Mouse (Mus musculus) MEL-GATA-1-ER (cell line): ENCODE measurements around the gene Six5.

Experiments used
- DNase-seq: peaks from one replicate; pipeline ENCODE4 v3.0.0-alpha.2; 2012; ENCODE audit warnings: low read depth; ENCODE audit errors: extremely low read depth

Gene Six5

GRCm38 (mm10) chr7:19075723-19076585 is 18.4 kb upstream of the Six5 start, which contains the start of gene Dmwd:
Gene Dmwd, plus strand, starts transcription at chr7:19076227.
- DNase-seq, result peak; percentile 87

DNA sequence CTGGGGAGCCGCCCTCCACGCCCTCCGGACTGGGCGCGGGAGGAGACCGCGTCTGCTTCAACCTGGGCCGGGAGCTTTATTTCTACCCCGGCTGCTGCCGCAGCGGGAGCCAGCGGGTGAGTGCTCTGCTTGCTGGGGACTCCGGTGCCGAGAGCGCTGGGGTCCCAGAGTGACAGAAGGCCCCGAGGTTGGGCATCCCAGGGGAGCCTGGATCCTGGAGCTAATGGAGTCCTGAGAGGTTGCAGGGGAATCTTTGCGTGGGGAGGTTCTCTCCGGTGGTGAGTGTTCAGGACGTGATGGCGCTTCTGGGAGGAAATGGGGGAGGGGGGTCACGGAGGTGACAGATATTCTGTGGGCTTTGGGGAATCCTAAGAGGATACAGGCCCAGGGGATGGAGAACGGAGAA is 17.8 kb upstream of the Six5 start:
- no peak for DNase-seq

GRCm38 (mm10) chr7:19077761-19078160 is 16.6 kb upstream of the Six5 start:
- peak; percentile 78 for DNase-seq

DNA sequence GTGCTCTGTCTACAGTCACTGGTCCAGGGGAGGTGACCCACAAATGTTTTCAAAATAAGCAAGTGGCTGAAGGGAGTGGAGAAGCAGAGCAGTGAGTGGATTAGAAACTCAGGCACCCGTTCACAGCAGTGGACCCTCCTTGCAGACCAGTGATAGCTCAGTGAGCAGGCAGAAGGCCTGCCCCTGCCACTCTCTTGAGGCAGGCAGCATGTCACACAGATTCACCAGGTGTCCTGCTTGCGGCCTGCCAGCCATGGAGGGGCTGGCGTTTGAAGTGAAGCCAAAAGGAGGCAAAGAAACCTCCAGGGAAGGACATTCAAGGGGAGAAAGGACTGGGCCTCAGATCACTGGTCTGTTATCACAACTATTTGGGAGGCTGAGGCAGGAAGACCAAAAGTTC is 15.7 kb upstream of the Six5 start:
- DNase-seq, result no peak

GRCm38 (mm10) chr7:19080451-19080950 is 13.9 kb upstream of the Six5 start:
- DNase-seq, result no peak

DNA sequence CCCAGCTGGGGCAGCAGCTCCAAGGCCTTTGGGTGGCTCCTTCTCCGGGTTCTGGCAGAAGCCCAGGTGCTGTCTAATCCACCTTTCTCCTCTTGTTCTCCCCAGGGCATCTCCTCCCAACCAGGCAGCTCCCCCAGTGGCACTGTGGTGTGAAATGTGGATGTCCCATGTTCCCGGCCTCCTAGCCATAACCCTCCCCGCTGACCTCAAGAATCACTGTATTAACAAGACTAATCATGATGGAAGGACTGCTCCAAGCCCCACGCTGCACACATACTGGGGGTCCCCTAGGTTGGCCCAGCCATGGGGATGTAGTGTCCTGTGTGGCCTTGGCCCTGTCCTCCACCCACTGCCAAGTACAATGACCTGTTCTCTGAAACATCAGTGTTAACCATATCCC is 12.2 kb upstream of the Six5 start:
- DNase-seq, result no peak

- no peak for DNase-seq
These were observed 11.3 kb upstream of the Six5 start for GRCm38 (mm10) chr7:19083096-19083495.

DNA sequence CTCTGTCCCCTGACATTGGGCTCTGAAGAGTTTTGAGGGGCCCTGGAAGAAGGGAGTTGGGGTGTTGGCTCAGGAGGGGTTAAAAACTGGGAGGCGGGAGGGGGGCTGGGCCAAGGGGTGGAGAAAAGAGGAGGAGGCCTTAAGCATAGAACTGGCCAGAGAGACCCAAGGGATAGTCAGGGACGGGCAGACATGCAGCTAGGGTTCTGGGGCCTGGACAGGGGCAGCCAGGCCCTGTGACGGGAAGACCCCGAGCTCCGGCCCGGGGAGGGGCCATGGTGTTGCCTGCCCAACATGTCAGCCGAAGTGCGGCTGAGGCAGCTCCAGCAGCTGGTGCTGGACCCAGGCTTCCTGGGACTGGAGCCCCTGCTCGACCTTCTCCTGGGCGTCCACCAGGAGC is 10.7 kb upstream of the Six5 start, which contains the start of gene Dmpk:
Gene Dmpk (plus strand): TSS at position 149 of the 400 bp plus-strand sequence.
- DNase-seq, result no peak

GRCm38 (mm10) chr7:19084277-19084771 is 10.1 kb upstream of the Six5 start:
- DNase-seq, result no peak

GRCm38 (mm10) chr7:19084921-19085473 is 9.4 kb upstream of the Six5 start:
- no peak for DNase-seq

DNA sequence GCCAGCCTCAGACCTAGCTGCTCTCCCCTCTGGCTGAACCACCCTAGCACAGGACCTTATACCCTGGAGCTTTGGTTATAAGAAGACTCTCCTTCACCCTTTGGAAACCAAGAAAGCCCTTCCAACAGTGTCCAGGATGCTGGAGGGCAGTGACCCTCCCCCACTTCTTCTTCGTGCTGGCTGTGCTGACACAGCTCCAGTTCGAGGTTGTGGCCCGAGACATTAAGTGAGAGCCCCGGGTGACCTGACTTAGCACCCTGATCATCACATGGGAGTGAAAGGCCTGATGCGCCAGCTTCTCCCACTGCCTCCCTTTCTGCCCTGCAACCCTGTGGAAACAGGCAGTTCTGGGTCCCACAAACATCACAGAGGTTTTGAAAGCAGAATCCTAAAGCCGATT is 8.9 kb upstream of the Six5 start:
- DNase-seq, result no peak

DNA sequence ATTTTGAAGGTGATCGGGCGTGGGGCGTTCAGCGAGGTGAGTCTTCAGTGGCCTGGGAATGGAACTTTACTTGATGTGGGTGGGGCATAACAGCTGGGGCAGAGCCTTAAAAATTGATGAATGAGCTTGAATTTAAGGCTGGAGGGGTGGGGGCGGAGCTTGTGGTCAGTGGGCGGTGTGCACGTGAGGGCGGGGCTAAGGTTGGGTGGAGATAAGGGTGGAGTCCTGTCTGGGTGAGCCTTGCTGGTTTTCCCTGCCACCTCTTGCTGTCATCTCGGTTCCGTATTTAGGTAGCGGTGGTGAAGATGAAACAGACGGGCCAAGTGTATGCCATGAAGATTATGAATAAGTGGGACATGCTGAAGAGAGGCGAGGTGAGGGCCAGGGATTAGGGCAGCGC is 8.4 kb upstream of the Six5 start:
- no peak for DNase-seq

- no peak for DNase-seq
These were observed 7.6 kb upstream of the Six5 start for GRCm38 (mm10) chr7:19086760-19087159.

DNA sequence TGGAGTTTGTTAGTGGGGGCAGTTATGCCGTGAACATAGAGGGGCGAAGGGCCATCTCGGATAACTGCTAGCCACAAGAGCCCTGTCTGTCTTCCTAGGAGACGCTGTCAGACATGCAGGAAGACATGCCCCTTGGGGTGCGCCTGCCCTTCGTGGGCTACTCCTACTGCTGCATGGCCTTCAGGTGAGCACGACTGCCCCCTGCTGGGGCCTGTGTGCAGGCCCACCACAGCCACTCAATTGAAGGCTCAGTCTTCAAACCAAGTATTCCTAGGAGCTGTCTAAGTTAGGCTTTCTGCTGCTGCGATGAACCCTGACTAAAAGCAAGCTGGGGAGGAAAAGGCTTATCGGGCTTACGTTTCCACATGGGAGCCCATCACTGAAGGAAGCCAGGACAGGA is 5.6 kb upstream of the Six5 start:
- DNase-seq, result no peak

GRCm38 (mm10) chr7:19091913-19092312 is 2.5 kb upstream of the Six5 start:
- no peak for DNase-seq

GRCm38 (mm10) chr7:19092381-19093173 is 1.8 kb upstream of the Six5 start:
- no peak for DNase-seq

GRCm38 (mm10) chr7:19093174-19093521 is 1.2 kb upstream of the Six5 start:
- DNase-seq, result no peak

DNA sequence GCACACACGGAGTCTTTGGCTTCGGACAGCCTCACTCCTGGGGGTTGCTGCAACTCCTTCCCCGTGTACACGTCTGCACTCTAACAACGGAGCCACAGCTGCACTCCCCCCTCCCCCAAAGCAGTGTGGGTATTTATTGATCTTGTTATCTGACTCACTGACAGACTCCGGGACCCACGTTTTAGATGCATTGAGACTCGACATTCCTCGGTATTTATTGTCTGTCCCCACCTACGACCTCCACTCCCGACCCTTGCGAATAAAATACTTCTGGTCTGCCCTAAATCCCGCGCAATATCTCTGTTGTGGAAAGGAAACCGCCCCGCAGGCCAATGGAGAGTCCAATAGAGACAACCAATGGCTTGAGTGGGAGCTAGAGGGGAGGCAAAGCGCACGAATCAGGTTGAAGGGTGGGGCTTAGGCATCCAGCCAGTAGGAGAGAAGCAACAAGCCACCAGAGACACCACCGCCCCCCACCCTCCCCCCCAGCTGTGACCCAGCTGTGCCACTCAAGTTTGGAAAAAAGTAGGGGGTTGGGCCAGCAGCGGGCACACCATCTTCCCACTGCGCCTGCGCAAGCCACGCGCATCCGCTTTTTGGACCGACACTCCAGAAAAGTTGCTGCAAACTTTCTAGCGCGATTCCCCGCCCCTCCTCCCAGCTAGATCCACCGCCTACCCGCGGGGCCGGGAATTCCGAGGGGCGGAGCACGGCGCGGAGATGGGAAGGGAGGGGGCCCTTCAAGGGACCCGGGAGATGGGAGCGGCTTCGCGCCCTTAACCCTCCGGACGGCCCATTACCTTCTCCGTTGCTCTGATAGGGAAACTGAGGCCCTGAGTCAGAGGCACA is 633 bp upstream of the Six5 start:
- DNase-seq, result peak; percentile 94

DNA sequence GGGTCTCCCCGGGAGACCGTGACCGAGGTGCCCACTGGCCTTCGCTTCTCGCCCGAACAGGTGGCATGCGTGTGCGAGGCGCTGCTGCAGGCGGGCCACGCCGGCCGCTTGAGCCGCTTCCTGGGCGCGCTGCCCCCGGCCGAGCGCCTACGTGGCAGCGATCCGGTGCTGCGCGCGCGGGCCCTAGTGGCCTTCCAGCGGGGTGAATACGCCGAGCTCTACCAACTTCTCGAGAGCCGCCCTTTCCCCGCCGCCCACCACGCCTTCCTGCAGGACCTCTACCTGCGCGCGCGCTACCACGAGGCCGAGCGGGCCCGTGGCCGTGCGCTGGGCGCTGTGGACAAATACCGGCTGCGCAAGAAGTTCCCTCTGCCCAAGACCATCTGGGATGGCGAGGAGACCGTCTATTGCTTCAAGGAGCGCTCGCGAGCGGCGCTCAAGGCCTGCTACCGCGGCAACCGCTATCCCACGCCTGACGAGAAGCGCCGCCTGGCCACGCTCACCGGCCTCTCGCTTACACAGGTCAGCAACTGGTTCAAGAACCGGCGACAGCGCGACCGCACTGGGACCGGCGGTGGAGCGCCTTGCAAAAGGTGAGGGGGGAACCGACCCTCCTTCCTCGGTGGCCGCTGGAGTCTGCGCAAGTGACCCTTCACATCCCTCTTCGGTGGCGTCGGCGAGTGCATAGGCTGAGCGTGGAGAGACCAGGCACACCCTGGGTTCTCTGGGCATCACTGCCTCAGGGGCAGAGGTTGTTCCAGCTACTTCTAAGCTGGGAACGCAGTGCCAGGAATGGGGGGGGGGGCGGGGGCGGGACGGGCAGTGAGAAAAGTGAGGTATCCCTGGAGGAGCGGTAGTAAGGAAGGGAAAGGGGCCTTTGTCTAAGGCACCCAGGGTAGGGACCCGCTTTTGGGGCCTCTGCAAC is 694 bp downstream of the Six5 start:
- no peak for DNase-seq

- no peak for DNase-seq
These were observed 1.3 kb downstream of the Six5 start for GRCm38 (mm10) chr7:19095751-19096110.
